8 mouse cellular contexts compared by ENCODE assay signal in the genomic region with DNA sequence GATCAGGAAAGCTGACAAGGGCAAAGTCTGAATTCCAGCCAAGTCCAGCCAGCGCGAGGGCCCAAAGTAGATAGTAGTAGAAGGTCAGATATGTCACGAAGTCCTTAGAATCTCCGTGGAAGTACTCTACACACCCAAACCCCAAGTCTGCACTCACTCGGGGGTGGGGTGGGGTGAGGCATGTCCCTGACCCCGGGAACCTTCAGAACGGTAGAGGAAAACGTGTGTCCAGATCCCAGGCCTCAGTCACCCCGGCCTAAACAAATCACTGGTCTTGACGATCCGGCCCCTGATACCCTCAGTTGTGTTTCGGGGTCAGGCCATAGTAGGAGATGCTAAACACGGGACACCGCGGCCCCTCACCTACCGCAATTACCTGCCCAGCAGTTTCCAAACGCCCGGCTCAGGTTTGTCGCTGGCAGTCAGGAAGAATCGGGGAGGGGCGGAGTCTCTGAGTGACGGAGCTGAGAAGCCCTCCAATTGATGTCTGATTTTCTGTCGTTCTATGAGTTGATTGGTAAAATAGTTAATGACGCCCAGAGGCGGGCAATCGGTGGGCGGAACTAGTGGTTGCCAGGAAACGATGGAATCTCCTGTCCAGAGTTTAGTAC. TPM values are rescaled to one million over a fixed set of nuclear protein-coding genes. Genes with fewer than 3 reads are reported as not detected.
A peak's percentile ranks its signal among the peaks of the same experiment; 100 is the strongest.
DNase-seq lines count a peak whose midpoint lies in the region; ATAC-seq and TF ChIP-seq lines count a peak whose summit lies in the region.

A gene (minus strand): TSS at position 453 of the 611 bp plus-strand sequence.

- no peak for TF ChIP-seq RAD21 in MEL (IDR thresholded peaks at IDR 0.05; ENCODE audit: low read depth, low read length)

- H3K4me2 ChIP-seq in forebrain, postnatal 0 days (ENCODE audit: low read depth) = peak within 1 kb of the TSS; percentile 90
- peak within 1 kb of the TSS; percentile 82 for H3K4me2 ChIP-seq in lung, embryonic 15.5 days

- peak in 1 of 2 experiments; percentile 75; a peak in 2 of 4 replicates for TF ChIP-seq POLR2A in MEL (IDR thresholded peaks at IDR 0.05; ENCODE audit: control insufficient read depth in 1 of 2, insufficient read depth in 1 of 2, low read depth in 1 of 2, low read length in 2 of 2, poor library complexity in 1 of 2)
- TF ChIP-seq POLR2A in cerebellum, adult 2 months (IDR thresholded peaks at IDR 0.05; ENCODE audit: borderline replicate concordance, insufficient read depth, low read length) = peak; percentile 44; the same call in 1 of the 2 replicates

- H3K27me3 ChIP-seq in MEL (ENCODE audit: control insufficient read depth in 1 of 2, insufficient read depth in 2 of 2, low read length in 2 of 2) = no peaks in the 10 kb centered on the region
- H3K27me3 ChIP-seq in cerebellum, adult 2 months (ENCODE audit: control insufficient read depth, insufficient read depth, low read length) = no peaks in the 10 kb centered on the region
- no peaks in the 10 kb centered on the region for H3K27me3 ChIP-seq in forebrain, postnatal 0 days (ENCODE audit: insufficient read depth, low read length)
- H3K27me3 ChIP-seq in lung, embryonic 15.5 days = no peaks in the 10 kb centered on the region

- TF ChIP-seq EP300 in MEL (IDR thresholded peaks at IDR 0.05; ENCODE audit: low read depth in 1 of 2, low read length in 2 of 2) = no peak

- H3K4me1 ChIP-seq in MEL (ENCODE audit: control insufficient read depth in 1 of 2, insufficient read depth in 2 of 2, low read length in 2 of 2) = peaks cover 7 to 21% of the 10 kb centered on the region in 2 experiments
- H3K4me1 ChIP-seq in cerebellum, adult 2 months (ENCODE audit: control insufficient read depth, insufficient read depth, low read length) = peaks cover 4% of the 10 kb centered on the region; the same call in 1 of the 2 replicates
- H3K4me1 ChIP-seq in forebrain, postnatal 0 days (ENCODE audit: insufficient read depth) = no peaks in the 10 kb centered on the region; the same call in 1 of the 2 replicates
- peaks cover 8% of the 10 kb centered on the region for H3K4me1 ChIP-seq in lung, embryonic 15.5 days

- peak; percentile 99 for ATAC-seq in forebrain, postnatal 0 days
- ATAC-seq in lung, embryonic 15.5 days (ENCODE audit: borderline replicate concordance, extremely low read depth, low FRiP score, low TSS enrichment) = peak; percentile 96

- H3K36me3 ChIP-seq in MEL (ENCODE audit: control insufficient read depth in 1 of 2, insufficient read depth in 2 of 2, low read length in 2 of 2) = peaks cover 0 to 29% of the 10 kb centered on the region in 2 experiments; a peak in 3 of 4 replicates
- H3K36me3 ChIP-seq in forebrain, postnatal 0 days (ENCODE audit: insufficient read depth) = no peaks in the 10 kb centered on the region; the same call in 1 of the 2 replicates
- H3K36me3 ChIP-seq in lung, embryonic 15.5 days = peaks cover 8% of the 10 kb centered on the region; the same call in 1 of the 2 replicates

- no peaks in the 10 kb centered on the region for H3K9me3 ChIP-seq in MEL (replicated peaks; ENCODE audit: insufficient read depth, low read length)
- H3K9me3 ChIP-seq in forebrain, postnatal 0 days (ENCODE audit: low read length) = no peaks in the 10 kb centered on the region
- no peaks in the 10 kb centered on the region for H3K9me3 ChIP-seq in lung, embryonic 15.5 days

- no peak for TF ChIP-seq CTCF in MEL (IDR thresholded peaks at IDR 0.05 in 2 of 3, conservative IDR thresholded peaks at IDR 0.05 in 1 of 3; ENCODE audit: control insufficient read depth in 1 of 3, insufficient read depth in 1 of 3, low read depth in 2 of 3, low read length in 3 of 3, poor library complexity in 1 of 3, severe bottlenecking in 1 of 3)
- TF ChIP-seq CTCF in cerebellum, adult 2 months (IDR thresholded peaks at IDR 0.05; ENCODE audit: borderline replicate concordance, insufficient read depth, low read depth, low read length) = no peak
- no peak for TF ChIP-seq CTCF in forebrain, postnatal 0 days (IDR thresholded peaks at IDR 0.05; ENCODE audit: low read depth)

- under 1% methylated on average over 28 of the region's 28 CpGs for WGBS in cerebellum, adult 2 months
- WGBS in forebrain, postnatal 0 days = under 1% methylated on average over 28 of the region's 28 CpGs
- under 1% methylated on average over 28 of the region's 28 CpGs for WGBS in lung, embryonic 15.5 days

- peak within 1 kb of the TSS; percentile 10 for H3K27ac ChIP-seq in MEL (ENCODE audit: control insufficient read depth, low read depth, low read length)
- 0 out of 2 replicates have a peak within 1 kb of the TSS, but pooled peaks have one; percentile 2 for H3K27ac ChIP-seq in cerebellum, adult 2 months (ENCODE audit: insufficient read depth, low read length)
- H3K27ac ChIP-seq in forebrain, postnatal 0 days (ENCODE audit: low read depth, low read length) = no peak within 1 kb of the TSS
- no peak within 1 kb of the TSS for H3K27ac ChIP-seq in lung, embryonic 15.5 days

- DNase-seq in MEL (ENCODE audit: low read depth, low spot score) = peak; percentile 94
- peak; percentile 95 to 96 for DNase-seq in cerebellum, adult 2 months
- peak; percentile 92 for DNase-seq in forebrain, postnatal 0 days
- peak; percentile 94 for DNase-seq in heart, postnatal 4 days
- peak; percentile 97 for DNase-seq in layer of hippocampus, adult 8-10 months (ENCODE audit: low spot score in 2 of 2)
- DNase-seq in ovary, adult 18-20 months (ENCODE audit: low spot score) = peak; percentile 87
- peak; percentile 91 for DNase-seq in thymus, postnatal 0 days (ENCODE audit: low spot score)

- H3K4me3 ChIP-seq in MEL (ENCODE audit: control insufficient read depth in 1 of 2, insufficient read depth in 1 of 2, low read depth in 2 of 2, low read length in 2 of 2) = peak within 1 kb of the TSS; percentile 89 to 98
- peak within 1 kb of the TSS; percentile 97 for H3K4me3 ChIP-seq in cerebellum, adult 2 months (replicated peaks; ENCODE audit: insufficient read depth, low read depth, low read length)
- peak within 1 kb of the TSS; percentile 73 for H3K4me3 ChIP-seq in forebrain, postnatal 0 days (ENCODE audit: low read depth, low read length)
- peak within 1 kb of the TSS; percentile 84 for H3K4me3 ChIP-seq in lung, embryonic 15.5 days

- H3K9ac ChIP-seq in MEL (ENCODE audit: control insufficient read depth, low read depth, low read length, poor library complexity, severe bottlenecking) = peak within 1 kb of the TSS; percentile 65
- peak within 1 kb of the TSS; percentile 79 for H3K9ac ChIP-seq in forebrain, postnatal 0 days
- H3K9ac ChIP-seq in lung, embryonic 15.5 days = peak within 1 kb of the TSS; percentile 77

- peaks cover 7% of the 10 kb centered on the region for H3K79me2 ChIP-seq in MEL (ENCODE audit: control insufficient read depth, insufficient read depth, low read length, poor library complexity)

TF ChIP-seq in MEL, 35 proteins besides CTCF, POLR2A, EP300 and RAD21:
- TF ChIP-seq JUND (IDR thresholded peaks at IDR 0.05; ENCODE audit: low read depth, low read length) (no peak), NELFE (IDR thresholded peaks at IDR 0.05; ENCODE audit: low read depth, low read length) (peak; percentile 71), SIN3A (IDR thresholded peaks at IDR 0.05; ENCODE audit: low read length) (peak; percentile 78), POLR2AphosphoS2 (IDR thresholded peaks at IDR 0.05; ENCODE audit: low read length) (peak; percentile 64; the same call in 1 of the 2 replicates), ZMIZ1 (IDR thresholded peaks at IDR 0.05; ENCODE audit: low read depth, low read length) (no peak), TCF12 (IDR thresholded peaks at IDR 0.05; ENCODE audit: low read depth, low read length) (peak; percentile 29; the same call in 1 of the 2 replicates), TBP (IDR thresholded peaks at IDR 0.05; ENCODE audit: low read depth, low read length) (peak; percentile 29; the same call in 1 of the 2 replicates), CHD2 (IDR thresholded peaks at IDR 0.05; ENCODE audit: low read length) (no peak), GATA1 (IDR thresholded peaks at IDR 0.05; ENCODE audit: low read depth, low read length) (no peak), HCFC1 (IDR thresholded peaks at IDR 0.05; ENCODE audit: low read depth, low read length) (peak; percentile 61), ELF1 (IDR thresholded peaks at IDR 0.05; ENCODE audit: low read depth, low read length) (peak; percentile 65), ZKSCAN1 (IDR thresholded peaks at IDR 0.05; ENCODE audit: low read depth, low read length) (no peak), USF2 (IDR thresholded peaks at IDR 0.05; ENCODE audit: borderline replicate concordance in 1 of 2, insufficient read depth in 1 of 2, low read depth in 1 of 2, low read length in 2 of 2) (no peak), ZC3H11A (IDR thresholded peaks at IDR 0.05; ENCODE audit: low read depth, low read length) (no peak), MEF2A (IDR thresholded peaks at IDR 0.05; ENCODE audit: extremely low read depth, insufficient replicate concordance, low read depth, low read length, poor library complexity, severe bottlenecking) (no peak), MYB (IDR thresholded peaks at IDR 0.05; ENCODE audit: low read depth, low read length) (no peak), MXI1 (IDR thresholded peaks at IDR 0.05; ENCODE audit: low read depth, low read length) (peak; percentile 53; the same call in 1 of the 2 replicates), MAX (IDR thresholded peaks at IDR 0.05; ENCODE audit: low read length) (no peak)

RNA-seq across cellular contexts. Expression of the gene that starts here (rescaled TPM):
- 14.8 and 18.7 TPM in 2 replicates for total RNA-seq in MEL (2012; rRNA removed)
- polyA plus RNA-seq in MEL (2012; ENCODE audit: insufficient read depth in 1 of 2, insufficient read length in 2 of 2, low read depth in 1 of 2, low replicate concordance in 2 of 2, missing spikeins in 1 of 2) = 10 to 100 TPM in 1 of 2 experiments, not detected in 1; 15.0 TPM
- 33.0 and 34.3 TPM in 2 replicates for polyA plus RNA-seq in cerebellum, adult 2 months (2012; rRNA removed)
- total RNA-seq in forebrain, postnatal 0 days (2014; rRNA removed) = 51.4 and 52.3 TPM in 2 replicates
- polyA plus RNA-seq in forebrain, postnatal 0 days (2015; fragmentation: Nextera tagmentation; extraction: Ambion mirVana) = 56.3 and 64.3 TPM in 2 replicates
- 10 to 100 TPM; 11.6 to 14.6 TPM for total RNA-seq in heart, postnatal 4 days (2021)
- 10 to 100 TPM; 45.3 to 60.6 (median 53.9) TPM for total RNA-seq in layer of hippocampus, adult 8-10 months (2022)
- polyA plus RNA-seq in lung, embryonic 15.5 days (2015; fragmentation: Nextera tagmentation; extraction: Ambion mirVana) = 22.7 and 24.3 TPM in 2 replicates
- polyA plus RNA-seq in thymus, postnatal 0 days (2015; fragmentation: Nextera tagmentation; extraction: Ambion mirVana) = 20.5 and 21.3 TPM in 2 replicates

Comparison
In these comparisons a context has a peak if more than half of its experiments do, and no peak if none do; other contexts are left out.
1. H3K27ac ChIP-seq: peak in MEL (single experiment) and cerebellum, adult 2 months (single experiment); none in forebrain, postnatal 0 days (single experiment) and lung, embryonic 15.5 days (single experiment).
2. Peak in every context shown above with its lines, with median percentiles within 50 percentile points of each other: DNase-seq, H3K4me3 ChIP-seq and H3K9ac ChIP-seq.